Mouse (Mus musculus): ENCODE data around the gene Golga1.

Gene Golga1

GRCm38 (mm10) chr2:38975181-38975580 is 90.2 kb downstream of the Golga1 start:
- in situ Hi-C loops (cut with MseI, MboI) = no loop called here

GRCm38 (mm10) chr2:38974171-38974570 is 91.2 kb downstream of the Golga1 start:
- in situ Hi-C loops (cut with MseI, MboI) = no loop called here

- in situ Hi-C loops (cut with MseI, MboI) = no loop called here
Measured at GRCm38 (mm10) chr2:38973701-38974100, 91.6 kb downstream of the Golga1 start.

- in situ Hi-C loops (cut with MseI, MboI) = no loop called here
Measured at GRCm38 (mm10) chr2:38973223-38973622, 92.1 kb downstream of the Golga1 start.

GRCm38 (mm10) chr2:38970057-38970456 is 95.3 kb downstream of the Golga1 start:
- in situ Hi-C loops (cut with MseI, MboI) = no loop called here

GRCm38 (mm10) chr2:38969650-38970049 is 95.7 kb downstream of the Golga1 start:
- in situ Hi-C loops (cut with MseI, MboI) = no loop called here
